Mouse (Mus musculus) heart, embryonic 13.5 days (tissue): Measurements from ENCODE around the gene E130114P18Rik. TPM values are rescaled to one million over a fixed set of nuclear protein-coding genes. Genes with fewer than 3 reads are reported as not detected.

Source experiments
- ATAC-seq: fragments of 200-750 bp; cut with Nextera tagmentation; 2 replicates; pipeline ENCODE4 v1.8.0; 2017; ENCODE audit warnings: moderate TSS enrichment; ENCODE audit not compliant: insufficient number of reproducible peaks, low FRiP score, low TSS enrichment; ENCODE audit errors: extremely low read depth
- H3K27ac ChIP-seq: fragments of 300-500 bp; sonication (generic); replicated peaks from 2 replicates; pipeline ENCODE4 v1.5.1; 2015; ENCODE audit warnings: moderate library complexity, mild to moderate bottlenecking, inconsistent platforms
- H3K27me3 ChIP-seq: fragments of 300-500 bp; sonication (generic); replicated peaks from 2 replicates; pipeline ENCODE4 v1.6.1; 2015; ENCODE audit warnings: mild to moderate bottlenecking, inconsistent platforms
- H3K36me3 ChIP-seq: fragments of 300-500 bp; sonication (generic); 2 replicates; pipeline ENCODE4 v1.6.1; 2015; ENCODE audit warnings: mild to moderate bottlenecking, inconsistent platforms
- H3K4me1 ChIP-seq: fragments of 300-500 bp; sonication (generic); 2 replicates; pipeline ENCODE4 v1.6.1; 2015; ENCODE audit warnings: inconsistent platforms
- H3K4me2 ChIP-seq: fragments of 300-500 bp; sonication (generic); 2 replicates; pipeline ENCODE4 v1.6.1; 2015; ENCODE audit warnings: inconsistent platforms, mild to moderate bottlenecking, moderate library complexity
- H3K4me3 ChIP-seq: fragments of 300-500 bp; sonication (generic); 2 replicates; pipeline ENCODE4 v1.5.1; 2015; ENCODE audit warnings: moderate library complexity, mild to moderate bottlenecking, inconsistent platforms
- H3K9ac ChIP-seq: fragments of 300-500 bp; sonication (generic); 2 replicates; pipeline ENCODE4 v1.6.1; 2015; ENCODE audit warnings: inconsistent platforms, mild to moderate bottlenecking, moderate library complexity
- H3K9me3 ChIP-seq: fragments of 300-500 bp; sonication (generic); 2 replicates; pipeline ENCODE4 v1.6.1; 2016; ENCODE audit warnings: inconsistent platforms
- WGBS: fragments of 180-500 bp; shearing (Covaris S2); methylation state at CpG from one replicate; pipeline ENCODE4 v1.1.7; 2015; ENCODE audit warnings: mixed read lengths; 5-methylcytosine and 5-hydroxymethylcytosine counted together
- polyA plus RNA-seq: library from polyadenylated mRNA; unstranded; fragments of >200 nt; fragmentation: Nextera tagmentation; extraction: Ambion mirVana; gene quantifications from 2 replicates; pipeline ENCODE4 v1.2.1, GENCODE M21; 2015

Gene E130114P18Rik
- polyA plus RNA-seq, 1 experiment from 2014 or later = 0.48 TPM

DNA sequence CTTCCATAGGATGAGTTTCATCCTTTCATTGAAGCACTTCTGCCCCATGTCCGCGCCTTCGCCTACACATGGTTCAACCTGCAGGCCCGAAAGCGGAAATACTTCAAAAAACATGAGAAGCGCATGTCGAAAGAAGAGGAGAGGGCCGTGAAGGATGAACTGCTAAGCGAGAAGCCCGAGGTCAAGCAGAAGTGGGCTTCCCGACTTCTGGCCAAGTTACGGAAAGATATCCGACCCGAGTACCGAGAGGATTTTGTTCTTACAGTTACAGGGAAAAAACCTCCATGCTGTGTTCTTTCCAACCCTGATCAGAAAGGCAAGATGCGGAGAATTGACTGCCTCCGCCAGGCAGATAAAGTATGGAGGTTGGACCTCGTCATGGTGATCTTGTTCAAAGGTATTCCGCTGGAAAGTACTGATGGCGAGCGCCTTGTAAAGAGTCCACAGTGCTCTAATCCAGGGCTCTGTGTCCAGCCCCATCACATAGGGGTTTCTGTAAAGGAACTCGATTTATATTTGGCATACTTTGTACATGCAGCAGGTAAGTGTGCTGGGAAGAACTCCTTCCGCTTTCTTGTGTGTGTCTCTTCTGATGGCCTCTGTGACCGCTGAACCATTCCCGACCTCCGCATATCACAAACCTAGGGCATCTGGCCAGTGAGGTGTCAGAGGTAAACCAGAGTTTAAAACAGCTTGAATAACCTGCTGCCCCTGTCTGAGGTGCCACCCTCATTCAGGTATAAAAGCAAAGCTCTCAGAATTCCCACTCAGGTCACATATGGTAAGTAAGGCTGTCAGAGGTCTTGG, 5.4 kb upstream of the E130114P18Rik start:
- Histone ChIP-seq H3K4me3 (no peak overlapping the region), H3K36me3 (peaks cover 49% of the 10 kb centered on the region), H3K4me2 (no peak overlapping the region), H3K27ac (no peak overlapping the region), H3K9me3 (no peaks in the 10 kb centered on the region), H3K4me1 (peaks cover 33% of the 10 kb centered on the region), H3K9ac (no peak overlapping the region), H3K27me3 (no peaks in the 10 kb centered on the region)
- ATAC-seq = no peak
- 86% methylated on average over 26 of the region's 26 CpGs for WGBS

DNA sequence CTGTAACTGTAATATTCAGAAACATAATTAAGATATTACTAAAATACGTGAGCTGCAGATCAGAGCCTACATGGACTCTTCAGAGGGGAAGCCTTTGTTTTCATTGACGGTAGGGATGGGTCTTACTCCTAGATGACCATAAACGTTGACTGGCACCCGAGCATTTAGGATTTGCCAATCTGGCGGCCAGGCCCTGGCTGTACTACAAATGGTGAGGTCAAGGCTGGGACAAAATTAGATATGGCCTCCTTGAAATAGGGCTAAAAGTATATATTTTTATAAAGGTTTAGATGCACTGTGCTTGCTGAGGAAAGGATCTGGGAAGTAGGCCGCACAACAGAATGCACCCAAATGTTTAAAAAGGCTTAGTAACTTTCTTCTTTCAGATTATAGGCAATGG, 4.6 kb upstream of the E130114P18Rik start:
- Histone ChIP-seq H3K9ac (no peak overlapping the region), H3K27ac (no peak overlapping the region), H3K27me3 (no peaks in the 10 kb centered on the region), H3K4me2 (no peak overlapping the region), H3K36me3 (peaks cover 44% of the 10 kb centered on the region), H3K4me3 (no peak overlapping the region), H3K9me3 (no peaks in the 10 kb centered on the region), H3K4me1 (peaks cover 31% of the 10 kb centered on the region)
- WGBS = 86% methylated on average over 6 of the region's 6 CpGs
- no peak for ATAC-seq

DNA sequence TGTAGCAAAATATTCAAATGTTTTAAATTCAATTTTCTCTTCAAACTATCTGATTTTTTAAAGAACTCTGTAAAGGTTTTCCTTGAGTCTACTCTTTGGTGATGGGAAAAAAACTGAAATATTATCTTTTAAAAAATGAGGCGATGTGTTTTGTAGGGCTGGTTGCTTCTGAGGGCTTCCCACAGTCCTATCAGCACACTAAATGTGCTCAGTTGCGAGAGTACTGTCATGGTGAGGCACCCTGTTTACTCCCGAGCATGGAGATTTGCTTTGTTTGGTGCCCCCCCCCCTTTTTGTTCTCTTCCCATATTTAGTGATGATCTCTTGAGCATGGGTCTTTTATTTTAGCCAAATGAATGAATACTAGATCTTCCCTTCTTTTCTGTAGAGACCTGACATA, 4.2 kb upstream of the E130114P18Rik start:
- no peak overlapping the region for H3K4me3 ChIP-seq
- no peaks in the 10 kb centered on the region for H3K9me3 ChIP-seq
- 68% methylated on average over 3 of the region's 3 CpGs for WGBS
- peaks cover 39% of the 10 kb centered on the region for H3K36me3 ChIP-seq
- H3K27me3 ChIP-seq = no peaks in the 10 kb centered on the region
- H3K4me2 ChIP-seq = no peak overlapping the region
- no peak overlapping the region for H3K27ac ChIP-seq
- H3K9ac ChIP-seq = no peak overlapping the region
- peaks cover 27% of the 10 kb centered on the region for H3K4me1 ChIP-seq
- no peak for ATAC-seq

DNA sequence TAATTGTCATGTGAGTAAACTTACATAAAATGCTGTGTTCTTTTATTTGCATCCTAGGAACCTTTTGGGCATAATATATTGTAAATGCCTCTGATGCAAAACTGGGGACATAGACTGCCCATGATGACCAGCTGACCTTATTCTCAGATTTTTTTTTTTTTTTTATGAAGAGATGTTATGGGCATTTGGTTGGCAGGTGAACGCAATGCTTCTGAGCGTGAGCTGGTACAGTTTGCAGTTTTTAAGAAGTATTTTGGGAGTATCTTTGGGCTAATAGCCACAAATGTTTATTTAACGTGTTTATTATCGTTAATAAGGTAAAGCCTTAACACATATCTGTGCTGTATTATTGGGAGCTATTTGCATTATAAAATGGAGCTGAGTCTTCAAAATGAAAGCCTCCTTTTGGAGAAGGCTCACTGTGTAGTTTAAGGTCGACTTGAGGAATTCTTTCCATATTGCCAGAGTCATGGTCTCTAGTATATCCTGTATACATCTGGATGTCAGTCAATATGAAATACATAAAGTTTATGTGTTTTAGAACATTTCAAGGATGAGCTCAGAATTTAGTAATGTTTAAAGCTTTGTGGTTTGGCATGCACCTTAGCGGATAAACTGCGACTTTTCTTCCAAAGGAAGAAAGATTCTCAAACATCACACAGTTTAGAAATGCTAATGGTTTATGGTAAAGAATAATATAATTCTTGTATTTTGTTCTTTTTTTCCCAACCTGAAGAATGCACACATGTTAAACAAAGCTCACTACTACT, 3.0 kb upstream of the E130114P18Rik start:
- peaks cover 27% of the 10 kb centered on the region for H3K4me1 ChIP-seq
- ATAC-seq = no peak
- peak overlapping the region; percentile 97 for H3K4me3 ChIP-seq
- peaks cover 35% of the 10 kb centered on the region for H3K36me3 ChIP-seq
- H3K9me3 ChIP-seq = no peaks in the 10 kb centered on the region
- no peaks in the 10 kb centered on the region for H3K27me3 ChIP-seq
- H3K9ac ChIP-seq = peak overlapping the region; percentile 45
- peak overlapping the region; percentile 78 for H3K4me2 ChIP-seq
- H3K27ac ChIP-seq = no peak overlapping the region
- 74% methylated on average over 7 of the region's 7 CpGs for WGBS

DNA sequence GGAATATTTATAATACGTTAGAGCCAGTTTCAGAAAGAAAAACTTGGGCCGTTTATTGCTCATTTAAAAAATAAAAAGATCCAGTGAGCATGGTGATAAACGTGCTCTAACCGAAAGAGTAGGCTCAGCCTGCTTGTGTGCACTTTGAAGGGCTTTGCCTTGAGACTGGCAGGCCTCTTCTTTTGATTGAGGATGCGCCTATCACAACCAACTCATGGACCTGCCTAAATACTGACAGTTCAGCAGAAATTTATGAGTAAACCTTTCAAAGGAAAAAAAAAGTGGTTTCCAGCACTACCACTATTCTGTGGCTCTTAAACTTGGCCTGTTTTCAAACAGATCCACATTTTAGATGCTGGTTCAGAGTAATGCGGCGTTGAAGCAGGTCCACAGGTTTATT, 2.1 kb upstream of the E130114P18Rik start:
- Histone ChIP-seq H3K9ac (peak overlapping the region; percentile 100), H3K4me1 (peaks cover 29% of the 10 kb centered on the region), H3K27ac (peak overlapping the region; percentile 95), H3K4me2 (peak overlapping the region; percentile 78), H3K9me3 (no peaks in the 10 kb centered on the region), H3K36me3 (peaks cover 27% of the 10 kb centered on the region), H3K4me3 (peak overlapping the region; percentile 97), H3K27me3 (no peaks in the 10 kb centered on the region)
- 44% methylated on average over 7 of the region's 7 CpGs for WGBS
- ATAC-seq = no peak

DNA sequence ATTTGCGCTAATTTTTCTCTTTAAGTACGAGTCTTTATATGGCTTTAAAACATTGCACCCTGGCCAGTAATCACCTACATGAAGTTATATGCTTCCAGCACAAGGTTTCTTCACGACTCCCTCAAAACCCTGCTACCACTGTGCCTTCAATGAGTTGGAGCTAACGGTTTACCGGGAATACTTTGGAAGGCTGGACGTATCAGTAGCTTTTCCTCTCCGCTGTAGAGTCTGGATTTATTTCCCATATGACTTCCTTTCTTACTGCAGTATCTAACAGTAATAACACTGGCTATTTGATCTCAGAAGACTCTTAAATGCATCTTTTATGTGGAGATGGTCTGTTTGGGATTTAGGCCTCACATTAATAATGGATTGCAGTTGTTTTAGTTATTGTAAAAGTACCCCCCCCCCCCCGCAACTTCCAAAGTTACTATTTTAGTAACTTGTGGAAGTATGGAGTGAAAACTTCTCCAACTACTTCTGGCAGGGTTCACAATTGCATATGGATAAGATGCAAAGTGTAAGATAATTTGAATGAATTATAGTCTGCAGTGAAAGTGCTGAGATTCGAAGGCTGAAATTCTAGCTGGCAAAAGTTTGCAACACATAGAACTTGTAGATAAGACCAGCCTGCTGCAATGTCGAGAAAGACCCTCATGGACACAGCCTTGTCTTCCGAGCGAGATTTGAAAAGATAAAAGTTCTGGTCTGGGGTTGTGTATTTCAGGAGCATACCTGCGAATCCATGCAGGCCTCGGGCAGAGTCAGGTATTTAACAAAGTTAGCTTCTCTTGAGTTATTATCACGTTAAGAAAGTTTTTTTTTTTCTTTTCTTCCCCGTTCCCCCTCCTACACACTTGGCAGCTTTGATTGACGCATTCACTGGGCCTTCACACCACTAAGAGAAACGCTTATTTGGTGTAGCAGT, 1.4 kb upstream of the E130114P18Rik start:
- Histone ChIP-seq H3K27ac (peak overlapping the region; percentile 95), H3K36me3 (peaks cover 19% of the 10 kb centered on the region), H3K4me2 (peak overlapping the region; percentile 78), H3K9ac (peak overlapping the region; percentile 100), H3K27me3 (no peaks in the 10 kb centered on the region), H3K4me1 (peaks cover 33% of the 10 kb centered on the region), H3K9me3 (no peaks in the 10 kb centered on the region), H3K4me3 (peak overlapping the region; percentile 97)
- ATAC-seq = no peak
- WGBS = 8% methylated on average over 18 of the region's 18 CpGs

DNA sequence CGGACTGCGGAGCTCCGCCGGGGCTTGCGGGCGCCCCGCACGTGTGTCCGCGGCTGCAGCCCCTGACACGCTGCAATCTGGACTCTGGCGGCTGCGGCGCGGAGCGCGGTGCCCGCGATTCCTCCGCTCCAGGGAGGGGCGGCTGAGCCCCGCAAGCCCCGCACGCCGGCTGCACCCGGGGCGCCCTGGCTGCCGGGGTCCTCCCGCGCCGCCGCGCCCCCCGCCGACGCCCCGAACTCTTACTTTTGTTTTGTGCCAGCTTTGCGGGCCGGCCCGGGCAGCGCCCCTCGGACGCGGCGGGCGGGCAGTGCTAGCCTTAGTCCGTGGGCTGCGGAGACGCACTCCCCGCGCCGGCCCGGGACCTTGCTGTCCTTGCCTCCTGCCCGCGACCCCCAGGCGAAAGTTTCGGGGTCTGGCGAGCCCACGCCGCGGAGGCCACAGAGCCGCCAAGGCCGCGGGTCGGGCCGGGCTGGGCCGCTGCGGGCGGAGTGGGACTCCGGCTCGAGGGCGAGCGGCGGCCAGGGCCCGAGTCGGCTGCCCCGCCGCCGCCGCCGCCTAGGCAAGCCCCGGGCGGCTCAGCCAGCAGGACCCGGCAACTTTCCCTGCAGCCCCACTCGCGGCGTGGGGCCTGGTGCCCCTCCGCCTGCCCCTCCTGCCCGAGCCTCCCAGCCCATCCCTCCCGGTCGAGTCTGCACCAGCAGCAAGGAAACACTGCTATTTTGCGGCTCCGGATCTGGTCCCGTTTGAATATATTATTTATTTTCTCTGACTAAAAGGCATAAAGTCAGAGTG, 529 bp upstream of the E130114P18Rik start:
- WGBS = under 1% methylated on average over 81 of the region's 94 CpGs
- no peaks in the 10 kb centered on the region for H3K27me3 ChIP-seq
- ATAC-seq = no peak

DNA sequence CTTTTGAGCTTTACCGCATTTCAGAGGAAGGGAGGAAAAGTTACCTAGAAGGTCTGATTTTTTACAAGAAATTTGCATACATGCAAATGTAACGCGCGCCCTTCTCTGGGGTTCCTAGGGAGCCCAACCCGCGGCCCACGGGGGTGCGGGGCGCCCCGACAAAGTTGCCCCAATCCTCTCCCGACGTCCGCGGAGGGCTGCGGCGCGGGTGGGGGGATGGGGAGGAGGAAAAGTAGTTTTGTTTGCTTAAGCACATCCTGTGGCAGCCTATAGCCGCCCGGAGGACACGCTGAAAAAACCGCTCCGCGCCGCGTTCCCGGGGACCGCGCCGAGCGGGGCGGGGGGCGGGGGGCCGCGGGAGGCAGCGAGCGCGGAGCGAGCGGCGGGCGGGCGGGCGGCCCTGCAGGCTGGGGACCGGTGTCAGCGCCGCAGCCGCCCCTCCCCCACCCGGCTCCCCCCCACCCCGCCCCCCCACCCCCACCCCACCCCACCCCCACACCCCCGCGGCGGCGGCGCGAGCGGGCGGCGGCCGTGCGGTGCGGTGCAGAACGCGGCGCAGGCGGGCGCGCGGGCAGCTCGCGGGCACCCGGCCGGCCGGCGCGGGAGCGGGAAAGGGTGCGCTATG, 685 bp downstream of the E130114P18Rik start:
- WGBS = under 1% methylated on average over 29 of the region's 77 CpGs
- peak overlapping the region; percentile 78 for H3K4me2 ChIP-seq
- peak overlapping the region; percentile 97 for H3K4me3 ChIP-seq
- H3K9me3 ChIP-seq = no peaks in the 10 kb centered on the region
- H3K27me3 ChIP-seq = no peaks in the 10 kb centered on the region
- peak overlapping the region; percentile 95 for H3K27ac ChIP-seq
- peaks cover 36% of the 10 kb centered on the region for H3K4me1 ChIP-seq
- peak; percentile 37; the same call in 1 of the 2 replicates for ATAC-seq
- H3K9ac ChIP-seq = peak overlapping the region; percentile 100
- H3K36me3 ChIP-seq = no peaks in the 10 kb centered on the region

More for the DNA sequence above, 529 bp upstream of the E130114P18Rik start:
- peak overlapping the region; percentile 95 for H3K27ac ChIP-seq
- peak overlapping the region; percentile 100 for H3K9ac ChIP-seq
- peak overlapping the region; percentile 97 for H3K4me3 ChIP-seq
- H3K4me1 ChIP-seq = peaks cover 41% of the 10 kb centered on the region
- no peaks in the 10 kb centered on the region for H3K9me3 ChIP-seq
- peak overlapping the region; percentile 78 for H3K4me2 ChIP-seq
- H3K36me3 ChIP-seq = peaks cover 10% of the 10 kb centered on the region

DNA sequence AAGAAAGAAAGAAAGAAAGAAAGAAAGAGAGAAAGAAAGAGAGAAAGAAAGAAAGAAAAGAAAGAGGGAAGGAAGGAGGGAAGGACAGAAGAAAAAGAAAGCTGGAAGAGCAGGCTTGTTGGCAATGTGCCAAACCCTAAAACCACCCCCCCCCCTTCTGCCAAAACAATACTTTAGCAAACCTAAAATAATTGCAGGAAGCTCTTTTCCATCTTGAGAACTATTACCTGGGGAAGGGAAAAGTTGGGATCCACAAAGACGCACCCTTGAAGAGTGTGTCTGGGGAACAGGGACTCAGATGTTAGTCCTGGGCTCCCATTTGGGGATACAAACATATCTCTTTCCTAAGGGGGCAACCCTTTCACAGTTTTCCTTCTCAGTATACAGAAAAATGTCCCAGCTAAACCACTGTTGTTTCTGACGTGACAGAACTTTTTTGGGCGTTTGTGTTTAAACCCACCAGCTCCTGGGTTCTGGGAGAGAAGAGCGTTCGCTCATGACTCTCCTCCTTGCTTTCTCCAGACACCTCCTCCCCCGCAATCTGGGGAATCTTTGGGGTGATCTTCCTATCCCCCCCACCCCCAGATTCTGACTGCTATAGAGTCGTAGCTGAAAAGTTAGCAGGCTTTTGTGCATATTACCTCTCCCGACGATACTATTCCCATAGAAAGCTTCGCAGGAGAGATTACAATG, 1.3 kb downstream of the E130114P18Rik start:
- H3K9me3 ChIP-seq = no peaks in the 10 kb centered on the region
- ATAC-seq = no peak

More for the DNA sequence above, 1.3 kb downstream of the E130114P18Rik start:
- H3K36me3 ChIP-seq = no peaks in the 10 kb centered on the region
- H3K4me1 ChIP-seq = peaks cover 37% of the 10 kb centered on the region
- peak overlapping the region; percentile 97 for H3K4me3 ChIP-seq
- 1% methylated on average over 10 of the region's 10 CpGs for WGBS
- peak overlapping the region; percentile 78 for H3K4me2 ChIP-seq
- H3K27me3 ChIP-seq = no peaks in the 10 kb centered on the region
- H3K9ac ChIP-seq = peak overlapping the region; percentile 100
- H3K27ac ChIP-seq = peak overlapping the region; percentile 95
